Comparison of ENCODE assay signal across 19 mouse cellular contexts in the genomic region with DNA sequence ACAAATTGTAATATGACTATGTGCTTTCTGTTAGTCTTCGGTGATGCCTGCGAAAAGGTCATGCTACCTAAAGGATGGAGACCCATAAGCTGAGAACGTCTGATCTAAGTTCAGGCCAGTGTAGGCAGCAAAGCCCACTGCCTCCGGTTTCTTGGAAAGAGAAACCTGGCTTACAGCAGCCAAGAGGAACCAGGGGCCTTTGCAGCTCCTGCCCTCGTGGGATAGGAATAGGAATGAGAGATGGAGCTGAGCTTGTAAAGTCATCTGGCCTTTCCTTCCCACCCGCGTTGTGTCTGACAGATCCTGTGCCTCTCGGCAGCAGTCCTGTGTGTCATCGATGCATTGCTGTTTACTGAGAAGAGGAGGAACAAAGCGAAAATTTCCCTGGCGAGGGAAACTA. TPM values are rescaled to one million over a fixed set of nuclear protein-coding genes. Genes with fewer than 3 reads are reported as not detected.
"Had no signal": no experiment of that assay in that cellular context is flagged by ENCODE, and none has a peak within 500 bp of the region (broad histone marks: within the 10 kb centered on the region; RNA-seq: fewer than 3 reads in every experiment).

A gene (plus strand): TSS at position 301 of the 400 bp plus-strand sequence.

RNA-seq across cellular contexts. Expression of the gene that starts here (rescaled TPM):
- polyA plus RNA-seq: cortical plate, adult 2 months; embryonic facial prominence, embryonic 10.5 days; embryonic facial prominence, embryonic 11.5 days; embryonic facial prominence, embryonic 12.5 days; embryonic facial prominence, embryonic 13.5 days; embryonic facial prominence, embryonic 14.5 days; embryonic facial prominence, embryonic 15.5 days; erythroblast, embryonic 14.5 days; forebrain, embryonic 10.5 days; forebrain, embryonic 11.5 days; forebrain, embryonic 12.5 days; forebrain, embryonic 13.5 days; forebrain, embryonic 14.5 days; forebrain, embryonic 15.5 days; forebrain, embryonic 16.5 days; forebrain, postnatal 0 days; frontal cortex, adult 2 months; gonadal fat pad, adult 2 months; heart, adult 2 months had no signal
